Mouse (Mus musculus): Measurements from ENCODE around the gene Slc25a11.

DNA sequence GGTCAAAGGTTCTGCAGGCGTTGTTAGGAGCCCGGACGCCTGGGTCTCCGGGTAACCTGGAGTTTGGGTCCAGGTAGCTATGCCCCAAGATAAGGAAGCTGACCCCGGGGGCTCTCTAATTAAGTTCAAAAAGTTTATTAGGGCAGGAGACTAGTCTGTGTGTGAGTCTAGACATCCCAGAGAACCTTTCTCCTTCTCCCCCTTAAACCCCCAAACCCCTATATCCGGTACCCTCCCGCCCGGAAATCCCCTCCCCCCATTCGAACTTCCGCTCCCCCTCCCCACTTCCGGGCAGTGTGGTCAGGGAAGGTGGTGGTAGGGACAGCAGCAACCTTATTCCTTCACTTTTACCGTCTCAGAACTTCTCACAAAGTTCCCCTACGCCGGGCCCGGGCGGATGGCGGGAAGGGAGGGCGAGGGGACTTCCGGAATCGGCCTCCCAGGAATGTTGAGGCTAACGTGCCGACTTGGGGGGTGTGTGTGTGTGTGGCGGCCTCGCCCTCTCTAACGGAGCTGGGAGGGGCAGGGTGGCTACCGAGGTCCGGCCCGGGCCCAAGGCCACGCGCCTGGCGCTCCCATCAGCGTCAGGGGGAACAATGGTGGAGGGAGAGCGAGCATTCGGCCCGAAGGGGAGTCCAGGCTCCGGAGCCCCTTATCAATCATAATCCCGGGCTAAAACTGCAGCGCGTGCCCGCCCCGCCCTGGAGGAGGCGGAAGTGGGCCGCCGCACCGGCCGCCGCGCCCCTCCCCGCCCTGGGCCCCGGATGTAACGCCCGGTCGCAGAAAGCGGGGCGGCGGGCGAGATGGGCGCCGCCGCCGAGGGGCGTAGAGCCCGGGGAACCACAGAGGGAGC is 6.3 kb upstream of the Slc25a11 start:
- no peak for TF ChIP-seq CTCF (IDR thresholded peaks at IDR 0.05; ENCODE audit: low read depth)
- TF ChIP-seq EP300 (IDR thresholded peaks at IDR 0.05; ENCODE audit: low read depth) = no peak

Data from liver, embryonic 14.5 days (tissue).